Mouse (Mus musculus) kidney, adult 2 months (tissue): ENCODE results near the gene Dcp1a.

Experiments used
- CTCF ChIP-seq: fragments of 200-500 bp; conservative IDR thresholded peaks from 2 replicates; pipeline ENCODE4 v1.5.1; 2011; ENCODE audit warnings: low read depth, mild to moderate bottlenecking, control low read depth, low read length, moderate library complexity, mixed read lengths; ENCODE audit not compliant: insufficient read depth, insufficient read length
- POLR2A ChIP-seq: fragments of 200-500 bp; IDR thresholded peaks from one replicate; pipeline ENCODE4 v1.6.1; 2011; ENCODE audit warnings: low read depth, low read length, control low read depth

- TF ChIP-seq POLR2A, result no peak
- peak; percentile 92 for TF ChIP-seq CTCF
Observed at GRCm38 (mm10) chr14:30459891-30460523, 19.3 kb upstream of the Dcp1a start.
